Mouse (Mus musculus): Measurements from ENCODE around the gene Ceacam2.
"Not testable (repeated sequence)": the region's sequence is repeated elsewhere in the genome, so short reads cannot be mapped to it uniquely, and the experiment has no call there.

The Ceacam2 gene

DNA sequence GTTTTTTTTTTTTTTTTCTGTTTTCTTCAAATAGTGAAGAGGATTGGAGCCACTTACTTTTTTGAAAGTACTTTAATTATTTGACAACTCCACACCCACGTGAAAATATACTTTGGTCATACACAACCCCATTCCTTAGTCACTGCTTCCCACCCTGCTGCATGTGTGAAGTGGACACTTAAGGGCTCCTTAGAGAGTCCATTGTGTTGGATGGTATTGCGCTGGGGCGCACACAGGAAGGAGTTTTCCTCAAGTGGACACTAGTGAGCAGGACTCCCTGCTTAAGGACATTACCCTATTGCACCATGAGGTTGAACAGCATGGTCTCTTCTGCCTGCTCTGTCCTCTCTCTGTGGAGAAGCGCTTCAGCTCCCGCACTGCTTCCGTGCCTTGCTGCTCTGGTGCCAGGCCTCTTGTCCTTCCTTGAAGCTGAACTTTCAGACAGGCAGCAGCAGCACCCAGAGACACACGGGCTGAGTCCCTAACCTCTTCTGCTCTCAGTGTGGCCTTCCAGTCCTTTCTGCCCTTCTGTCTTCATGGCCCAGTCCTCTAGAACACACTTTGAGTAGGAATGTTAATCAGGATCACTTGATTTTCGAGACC, 56.4 kb downstream of the Ceacam2 start:
- no peak for DNase-seq (ENCODE audit: low spot score in 2 of 2)

DNA sequence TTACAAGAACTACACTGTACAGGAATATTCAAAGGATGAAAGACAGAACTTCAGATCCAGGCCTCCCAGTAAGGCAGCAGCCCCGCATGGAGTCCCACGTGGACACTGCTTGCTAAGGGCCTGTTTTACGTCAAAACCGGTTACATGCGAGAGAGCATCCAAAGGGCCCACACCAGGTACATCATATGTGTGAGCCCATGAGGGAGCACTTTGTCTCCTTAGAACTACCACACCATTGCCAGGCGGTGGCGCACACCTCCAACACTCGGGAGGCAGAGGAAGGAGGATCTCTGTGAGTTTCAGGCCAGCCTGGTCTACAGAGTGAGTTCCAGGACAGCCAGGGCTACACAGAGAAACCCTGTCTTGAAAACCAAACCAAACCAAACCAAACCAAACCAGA, 58.9 kb downstream of the Ceacam2 start:
- DNase-seq (ENCODE audit: low spot score in 2 of 2) = not testable (repeated sequence)

DNA sequence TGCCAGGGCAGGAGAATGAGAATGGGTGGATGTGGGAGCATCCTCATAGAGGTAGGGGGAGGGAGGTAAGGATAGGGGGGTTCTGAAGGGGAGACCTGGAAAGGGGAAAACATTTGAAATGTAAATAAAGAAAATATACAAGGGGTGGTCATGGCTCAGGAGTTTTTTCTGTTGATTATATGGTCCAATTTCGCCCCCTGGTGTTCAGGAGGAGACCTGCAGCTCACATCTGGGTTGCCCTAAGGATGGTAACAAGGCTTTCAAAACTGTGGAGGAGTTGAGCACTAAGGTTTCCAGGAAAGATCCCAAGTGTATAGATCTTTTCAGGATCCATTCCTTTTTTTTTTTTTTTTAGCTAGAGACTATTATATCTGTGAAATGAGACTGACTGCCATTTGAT, 60.2 kb downstream of the Ceacam2 start:
- peak; percentile 33 to 49 for DNase-seq (ENCODE audit: low spot score in 2 of 2)

DNA sequence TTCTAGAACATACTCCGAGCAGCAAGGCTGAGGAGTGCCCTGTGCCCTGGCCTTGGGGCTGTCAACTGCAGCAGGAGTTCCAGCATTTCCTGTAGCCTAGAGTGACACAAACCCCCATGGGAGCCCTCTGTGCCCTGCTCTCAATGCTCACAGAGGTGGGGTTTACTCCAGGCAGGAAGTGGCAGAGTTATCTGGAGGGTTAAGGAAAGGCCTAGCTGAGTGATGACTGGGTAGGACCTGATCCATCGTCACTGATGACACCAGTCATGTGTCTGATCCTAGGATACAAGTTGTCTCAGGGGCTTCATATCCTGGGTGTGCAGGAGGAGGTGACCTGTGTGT, 61.9 kb downstream of the Ceacam2 start:
- not testable (repeated sequence) for DNase-seq (ENCODE audit: low spot score in 2 of 2)

DNA sequence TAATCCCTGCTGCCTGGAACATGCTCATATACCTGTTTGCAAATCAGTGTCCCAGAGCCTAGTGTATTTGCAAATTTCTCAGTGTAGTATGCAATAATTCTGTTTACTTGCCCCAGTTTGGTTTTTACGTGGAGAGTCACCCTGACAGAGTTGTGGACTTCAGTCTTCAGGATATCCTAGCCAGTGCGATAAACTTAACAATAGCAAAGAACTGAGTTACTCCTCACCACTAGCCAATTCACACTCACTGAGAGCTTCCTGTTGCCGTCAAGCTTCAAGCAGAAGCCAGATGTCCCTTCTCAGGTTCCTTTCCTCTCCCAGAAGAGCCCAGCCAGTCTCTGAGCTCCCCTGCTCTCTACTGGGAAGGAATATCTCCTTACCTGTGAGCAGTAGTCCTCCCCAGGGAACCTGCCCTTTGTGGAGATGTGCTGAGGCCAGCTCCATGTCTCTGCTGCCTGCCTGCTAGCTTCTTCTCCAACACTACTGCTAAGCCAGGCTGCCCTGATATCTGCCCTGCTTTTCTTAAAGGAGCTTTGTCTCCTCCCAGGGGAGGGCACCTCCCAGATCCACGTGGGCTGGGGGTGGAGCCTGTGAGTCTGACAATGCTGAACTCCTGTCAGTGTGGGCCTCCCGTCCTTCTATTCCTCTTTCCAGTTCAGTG, 62.4 kb downstream of the Ceacam2 start, which contains the start of gene Ceacam1:
TSS of gene Ceacam1 (minus strand) at position 513 of the 661 bp plus-strand sequence.
- peak; percentile 70 to 76 for DNase-seq (ENCODE audit: low spot score in 2 of 2)

DNA sequence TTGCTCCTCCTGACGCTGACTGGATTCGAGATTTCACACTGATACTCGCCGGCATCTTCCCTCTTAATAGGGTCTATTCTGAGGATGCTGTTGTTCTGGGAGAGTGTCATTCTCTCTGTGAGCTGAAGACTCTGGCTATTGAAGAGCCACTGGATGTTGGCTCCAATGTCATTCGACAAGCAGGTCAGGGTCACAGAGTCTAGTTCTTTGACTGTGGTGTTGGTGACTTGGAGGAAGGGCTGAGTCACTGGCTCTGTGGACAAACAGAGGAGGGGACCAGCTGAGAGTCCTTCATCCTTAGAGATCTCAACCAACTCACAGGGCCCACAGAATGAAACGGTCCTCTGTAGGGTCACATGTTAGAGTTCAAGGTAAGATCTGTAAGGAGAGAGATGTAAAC, 67.8 kb downstream of the Ceacam2 start:
- not testable (repeated sequence) for DNase-seq (ENCODE audit: low spot score in 2 of 2)
